Mouse (Mus musculus): ENCODE data around the gene Prkd2.

DNA sequence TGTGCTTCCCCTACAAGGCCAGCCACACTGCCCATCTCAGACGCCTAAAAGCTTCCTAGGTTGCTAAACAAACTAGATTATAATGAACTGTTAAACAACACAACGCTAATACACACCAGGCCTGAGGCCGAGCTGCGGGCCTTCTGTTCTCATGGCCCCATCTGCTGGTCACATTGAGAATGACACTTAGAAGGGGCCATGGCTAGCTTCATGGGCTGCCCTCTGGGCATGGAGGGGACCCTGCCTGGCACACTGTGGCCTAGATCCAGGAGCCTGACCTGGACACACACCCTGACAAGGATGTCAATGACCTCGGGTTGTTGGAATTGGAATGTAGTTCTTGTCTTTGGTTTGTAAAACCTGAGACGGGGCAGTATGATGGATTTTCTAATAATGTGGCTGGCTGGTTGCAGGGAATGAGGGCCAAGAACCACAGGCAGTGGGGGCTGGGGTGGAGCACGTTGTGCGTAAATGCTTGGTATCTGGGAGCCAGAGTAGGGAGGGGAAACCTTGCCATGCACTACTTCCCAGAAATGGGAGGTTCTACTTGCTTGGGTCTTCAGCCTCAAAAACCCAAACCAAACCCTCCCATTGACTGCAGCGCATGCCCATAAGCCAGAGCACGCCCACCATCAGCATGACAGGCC is 71.2 kb downstream of the Prkd2 start:
- TF ChIP-seq TAL1 (IDR thresholded peaks at IDR 0.05; ENCODE audit: low read length), result no peak
- TF ChIP-seq GATA1 (IDR thresholded peaks at IDR 0.05; ENCODE audit: low read length), result no peak

Data from erythroblast, embryonic 14.5 days (primary cell).